Mouse (Mus musculus) thymus, postnatal 4 days (tissue): ENCODE data around the gene Tmem79.
"Not testable (repeated sequence)": the region's sequence is repeated elsewhere in the genome, so short reads cannot be mapped to it uniquely, and the experiment has no call there.

Source experiments
- DNase-seq: peaks from one replicate; pipeline ENCODE4 v3.0.0; 2021

Tmem79 gene

DNA sequence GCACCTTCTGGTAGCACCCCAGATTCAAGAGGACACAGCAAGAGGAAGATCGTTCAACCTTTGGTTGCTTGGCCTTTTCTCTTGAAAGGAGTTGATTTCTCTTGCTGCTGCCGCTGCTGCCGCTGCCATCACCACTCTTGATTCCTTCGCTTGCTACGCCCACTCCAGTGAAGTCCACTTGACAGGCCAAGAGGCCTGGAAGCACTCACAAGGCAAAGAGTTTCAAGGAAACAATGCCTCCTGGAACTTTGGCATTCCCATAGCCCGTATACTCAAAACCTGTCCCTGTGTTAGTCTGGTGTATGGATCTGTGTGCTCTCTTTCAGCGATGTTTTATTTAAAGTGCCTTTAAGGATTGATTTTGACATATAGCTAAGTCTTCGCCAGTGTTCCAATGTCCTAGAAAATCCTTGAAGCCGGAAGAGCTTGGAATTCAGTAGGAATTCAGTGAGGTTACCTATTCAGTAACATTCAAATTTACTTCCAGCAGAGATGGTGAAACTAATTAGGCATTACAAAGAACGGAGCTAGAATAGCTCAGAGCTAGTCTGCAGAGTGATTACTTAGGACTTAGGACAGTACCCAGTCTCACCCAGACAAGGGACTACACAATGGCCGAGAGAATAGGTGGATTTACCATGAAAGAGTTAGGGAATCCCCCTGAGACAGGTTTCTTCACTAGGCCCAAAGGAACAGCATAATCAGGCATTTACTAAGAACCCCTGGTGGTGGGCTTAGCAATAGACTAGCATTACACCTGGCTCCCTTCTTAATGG lies 54.6 kb downstream of the Tmem79 start:
- DNase-seq: not testable (repeated sequence)

DNA sequence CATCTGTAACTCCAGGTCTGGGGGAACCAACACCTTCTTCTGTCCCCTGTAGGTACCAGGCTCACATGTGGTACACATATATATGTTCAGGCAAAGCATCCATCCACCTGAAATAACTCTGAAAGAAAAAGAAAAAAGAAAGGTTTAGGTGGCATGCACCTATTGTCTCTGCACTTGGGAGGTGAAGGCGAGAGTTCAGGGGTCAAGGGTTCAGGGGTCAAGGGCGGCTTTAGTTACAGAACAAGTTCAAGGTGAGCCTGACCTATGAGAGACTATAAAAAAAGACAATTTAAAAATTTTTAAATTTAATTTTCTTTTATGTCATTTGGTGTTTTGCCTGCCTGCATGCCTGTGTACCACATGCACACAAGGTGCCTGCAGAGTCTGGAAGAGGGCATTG lies 55.9 kb downstream of the Tmem79 start:
- no peak for DNase-seq
